Mouse (Mus musculus): ENCODE data around the gene Cdc42ep2. TPM values are rescaled to one million over a fixed set of nuclear protein-coding genes. Genes with fewer than 3 reads are reported as not detected.

Gene Cdc42ep2
- total RNA-seq, 1 experiment, result 0.76 TPM

GRCm38 (mm10) chr19:5868096-5868495 is 56.5 kb downstream of the Cdc42ep2 start:
- Histone ChIP-seq H3K27ac (ENCODE audit: insufficient read depth, low read depth, low read length, poor library complexity, severe bottlenecking) (no peak overlapping the region), H3K9ac (ENCODE audit: insufficient read depth, low read depth, low read length, poor library complexity, severe bottlenecking) (no peak overlapping the region), H3K36me3 (ENCODE audit: control insufficient read depth, insufficient read depth, low read length, poor library complexity, severe bottlenecking) (peaks cover 48% of the 10 kb centered on the region), H3K4me1 (ENCODE audit: control insufficient read depth in 2 of 2, insufficient read depth in 2 of 2, low read length in 2 of 2, poor library complexity in 1 of 2) (peaks cover 0 to 10% of the 10 kb centered on the region in 2 experiments; a peak in 2 of 4 replicates), H3K9me3 (ENCODE audit: control insufficient read depth, insufficient read depth, low read depth, low read length) (no peaks in the 10 kb centered on the region), H3K4me3 (ENCODE audit: insufficient read depth in 1 of 2, low read depth in 1 of 2, low read length in 2 of 2, poor library complexity in 1 of 2, severe bottlenecking in 1 of 2) (no peak overlapping the region)
- no peak for DNase-seq (ENCODE audit: low read depth, low spot score)
- TF ChIP-seq ZC3H11A (IDR thresholded peaks at IDR 0.05; ENCODE audit: borderline replicate concordance, low read depth, low read length) (no peak), ZNF384 (IDR thresholded peaks at IDR 0.05; ENCODE audit: low read depth, low read length) (no peak), MAFK (IDR thresholded peaks at IDR 0.05; ENCODE audit: insufficient read depth, low read depth, low read length) (no peak), HCFC1 (IDR thresholded peaks at IDR 0.05; ENCODE audit: borderline replicate concordance, insufficient read depth, low read length) (no peak), CHD2 (IDR thresholded peaks at IDR 0.05; ENCODE audit: low read depth, low read length) (no peak)
- in situ Hi-C loops (cut with MboI; ENCODE audit: low sequenced_read_pairs in 2 of 2, unreplicated experiment in 2 of 2), result no loop called here

Other genes starting within 250 kb of the Cdc42ep2 start
- 15.0 and 19.3 TPM in 2 replicates for gene Map3k11, start 236.1 kb downstream of the Cdc42ep2 start, total RNA-seq (2012; rRNA removed)
- gene Pcnx3, start 235.9 kb downstream of the Cdc42ep2 start, total RNA-seq (2012; rRNA removed), result 63.9 and 98.9 TPM in 2 replicates
- 0.63 and 0.67 TPM in 2 replicates for gene Kcnk7, start 220.4 kb downstream of the Cdc42ep2 start, total RNA-seq (2012; rRNA removed)
- gene Ehbp1l1, start 198.5 kb downstream of the Cdc42ep2 start, total RNA-seq (2012; rRNA removed), result 9.0 and 16.4 TPM in 2 replicates
- gene Fam89b, start 195.2 kb downstream of the Cdc42ep2 start, total RNA-seq (2012; rRNA removed), result 12.3 and 16.4 TPM in 2 replicates
- gene Ltbp3, start 183.9 kb downstream of the Cdc42ep2 start, total RNA-seq (2012; rRNA removed), result 7.0 and 7.8 TPM in 2 replicates
- 55.6 and 80.8 TPM in 2 replicates for gene Scyl1, start 153.4 kb downstream of the Cdc42ep2 start, total RNA-seq (2012; rRNA removed)
- gene Frmd8, start 49.5 kb downstream of the Cdc42ep2 start, total RNA-seq (2012; rRNA removed), result 33.4 and 35.7 TPM in 2 replicates
- gene Slc25a45, start 47.0 kb downstream of the Cdc42ep2 start, total RNA-seq (2012; rRNA removed), result 1.2 and 1.9 TPM in 2 replicates
- 2.1 and 2.2 TPM in 2 replicates for gene Tigd3, start 30.7 kb downstream of the Cdc42ep2 start, total RNA-seq (2012; rRNA removed)
- gene Dpf2, start 11.8 kb downstream of the Cdc42ep2 start, total RNA-seq (2012; rRNA removed), result 37.9 and 39.5 TPM in 2 replicates
- gene Pola2, start 39.4 kb upstream of the Cdc42ep2 start, total RNA-seq (2012; rRNA removed), result 69.7 and 80.5 TPM in 2 replicates
- 0.54 and 1.4 TPM in 2 replicates for gene Slc22a20, start 61.3 kb upstream of the Cdc42ep2 start, total RNA-seq (2012; rRNA removed)
- gene Capn1, start 91.1 kb upstream of the Cdc42ep2 start, total RNA-seq (2012; rRNA removed), result 19.3 and 20.4 TPM in 2 replicates
- 29.6 and 41.4 TPM in 2 replicates for gene Syvn1, start 121.8 kb upstream of the Cdc42ep2 start, total RNA-seq (2012; rRNA removed)
- gene Mrpl49, start 133.0 kb upstream of the Cdc42ep2 start, total RNA-seq (2012; rRNA removed), result 55.9 and 62.7 TPM in 2 replicates
- 1,469 and 1,510 TPM in 2 replicates for gene Fau, start 133.0 kb upstream of the Cdc42ep2 start, total RNA-seq (2012; rRNA removed)
- gene Znhit2, start 136.4 kb upstream of the Cdc42ep2 start, total RNA-seq (2012; rRNA removed), result 18.2 and 23.2 TPM in 2 replicates
- gene Tm7sf2, start 143.6 kb upstream of the Cdc42ep2 start, total RNA-seq (2012; rRNA removed), result 14.0 and 23.2 TPM in 2 replicates
- gene Vps51, start 152.4 kb upstream of the Cdc42ep2 start, total RNA-seq (2012; rRNA removed), result 36.9 and 45.3 TPM in 2 replicates
- not detected in 2 replicates for gene Tmem262, start 155.2 kb upstream of the Cdc42ep2 start, total RNA-seq (2012; rRNA removed)
- gene Gm28374, start 157.4 kb upstream of the Cdc42ep2 start, total RNA-seq (2012; rRNA removed), result 0.48 and 0.54 TPM in 2 replicates
- gene Zfpl1, start 160.1 kb upstream of the Cdc42ep2 start, total RNA-seq (2012; rRNA removed), result 39.4 and 42.4 TPM in 2 replicates
- 50.7 and 52.1 TPM in 2 replicates for gene Cdca5, start 160.2 kb upstream of the Cdc42ep2 start, total RNA-seq (2012; rRNA removed)
- 3.4 and 5.9 TPM in 2 replicates for gene AC131692.1, start 169.6 kb upstream of the Cdc42ep2 start, total RNA-seq (2012; rRNA removed)
- 0.80 and 3.5 TPM in 2 replicates for gene Naaladl1, start 181.0 kb upstream of the Cdc42ep2 start, total RNA-seq (2012; rRNA removed)
- 25.2 and 28.2 TPM in 2 replicates for gene Sac3d1, start 193.8 kb upstream of the Cdc42ep2 start, total RNA-seq (2012; rRNA removed)
- 8.9 and 11.9 TPM in 2 replicates for gene Snx15, start 203.5 kb upstream of the Cdc42ep2 start, total RNA-seq (2012; rRNA removed)
- gene Batf2, start 216.2 kb upstream of the Cdc42ep2 start, total RNA-seq (2012; rRNA removed), result 0.18 TPM in 1 of 2 replicates, not detected in the other
- 42.2 and 43.8 TPM in 2 replicates for gene Arl2, start 216.7 kb upstream of the Cdc42ep2 start, total RNA-seq (2012; rRNA removed)